Mouse (Mus musculus): ENCODE results near the gene Creb3. TPM values are rescaled to one million over a fixed set of nuclear protein-coding genes. Genes with fewer than 3 reads are reported as not detected.

The Creb3 gene
- total RNA-seq, 2 experiments from 2014 or later, result 90.4 to 108 TPM

GRCm38 (mm10) chr4:43558028-43558630 is 4.0 kb upstream of the Creb3 start:
- peak; percentile 30 for DNase-seq

- peak; percentile 87 for DNase-seq
Measured at GRCm38 (mm10) chr4:43558631-43559356, 3.3 kb upstream of the Creb3 start.

GRCm38 (mm10) chr4:43559519-43560242 is 2.5 kb upstream of the Creb3 start:
- peak; percentile 30 for DNase-seq

GRCm38 (mm10) chr4:43560243-43560611 is 1.9 kb upstream of the Creb3 start:
- peak; percentile 65 for DNase-seq

- DNase-seq, result no peak
Measured at GRCm38 (mm10) chr4:43560976-43561375, 1.2 kb upstream of the Creb3 start.

- no peak for DNase-seq
Measured at GRCm38 (mm10) chr4:43561436-43561996, 616 bp upstream of the Creb3 start.

- no peak for DNase-seq
Measured at GRCm38 (mm10) chr4:43562769-43563600, 853 bp downstream of the Creb3 start.

- DNase-seq, result no peak
Measured at GRCm38 (mm10) chr4:43563601-43563875, 1.4 kb downstream of the Creb3 start.

- DNase-seq, result no peak
Measured at GRCm38 (mm10) chr4:43564231-43564630, 2.1 kb downstream of the Creb3 start.

GRCm38 (mm10) chr4:43567140-43567539 is 5.0 kb downstream of the Creb3 start:
- DNase-seq, result no peak

- DNase-seq, result no peak
Measured at GRCm38 (mm10) chr4:43571395-43572045, 9.4 kb downstream of the Creb3 start.

- DNase-seq, result no peak
Measured at GRCm38 (mm10) chr4:43573561-43573960, 11.4 kb downstream of the Creb3 start.

GRCm38 (mm10) chr4:43575356-43575755 is 13.2 kb downstream of the Creb3 start:
- no peak for DNase-seq

GRCm38 (mm10) chr4:43577237-43577881 is 15.2 kb downstream of the Creb3 start:
- no peak for DNase-seq

- DNase-seq, result peak; percentile 94
Measured at GRCm38 (mm10) chr4:43578376-43579204, 16.5 kb downstream of the Creb3 start, which contains the start of the genes Rgp1 and Gba2. Rgp1 (plus strand) TSS chr4:43578715. Gba2 (minus strand) TSS chr4:43578873.

GRCm38 (mm10) chr4:43579256-43579655 is 17.1 kb downstream of the Creb3 start:
- no peak for DNase-seq

GRCm38 (mm10) chr4:43579731-43580130 is 17.6 kb downstream of the Creb3 start:
- no peak for DNase-seq

GRCm38 (mm10) chr4:43580721-43581120 is 18.6 kb downstream of the Creb3 start:
- no peak for DNase-seq

- DNase-seq, result no peak
Measured at GRCm38 (mm10) chr4:43581381-43581780, 19.2 kb downstream of the Creb3 start.

- no peak for DNase-seq
Measured at GRCm38 (mm10) chr4:43582241-43582640, 20.1 kb downstream of the Creb3 start.
